Mouse (Mus musculus) forelimb bud, embryonic 11.5 days (tissue): Measurements from ENCODE around the gene Hoxc8.

Experiments used
- DNase-seq: peaks from one replicate; pipeline ENCODE4 v3.0.0-alpha.2; 2012; ENCODE audit warnings: low read depth, low spot score

Hoxc8 gene

DNA sequence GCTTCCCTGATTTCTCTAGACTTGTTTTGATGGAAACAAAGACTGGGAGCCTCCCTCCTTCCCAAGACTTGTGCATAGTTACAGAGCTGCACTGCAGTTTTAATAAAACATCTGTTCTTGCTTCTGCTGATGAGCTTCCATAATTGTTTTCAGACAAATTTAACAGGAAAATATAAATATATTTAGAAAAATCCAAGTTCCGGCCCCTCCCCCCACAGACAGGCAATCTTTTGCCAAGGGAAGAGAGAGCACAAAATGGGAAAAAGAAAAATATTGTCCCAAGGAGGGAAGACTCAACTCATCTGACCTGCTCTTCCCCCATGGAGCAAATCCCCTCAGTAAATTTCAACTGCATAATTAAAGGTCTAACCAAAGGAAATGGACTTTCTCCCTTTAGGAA, 15.9 kb downstream of the Hoxc8 start:
- DNase-seq = no peak

DNA sequence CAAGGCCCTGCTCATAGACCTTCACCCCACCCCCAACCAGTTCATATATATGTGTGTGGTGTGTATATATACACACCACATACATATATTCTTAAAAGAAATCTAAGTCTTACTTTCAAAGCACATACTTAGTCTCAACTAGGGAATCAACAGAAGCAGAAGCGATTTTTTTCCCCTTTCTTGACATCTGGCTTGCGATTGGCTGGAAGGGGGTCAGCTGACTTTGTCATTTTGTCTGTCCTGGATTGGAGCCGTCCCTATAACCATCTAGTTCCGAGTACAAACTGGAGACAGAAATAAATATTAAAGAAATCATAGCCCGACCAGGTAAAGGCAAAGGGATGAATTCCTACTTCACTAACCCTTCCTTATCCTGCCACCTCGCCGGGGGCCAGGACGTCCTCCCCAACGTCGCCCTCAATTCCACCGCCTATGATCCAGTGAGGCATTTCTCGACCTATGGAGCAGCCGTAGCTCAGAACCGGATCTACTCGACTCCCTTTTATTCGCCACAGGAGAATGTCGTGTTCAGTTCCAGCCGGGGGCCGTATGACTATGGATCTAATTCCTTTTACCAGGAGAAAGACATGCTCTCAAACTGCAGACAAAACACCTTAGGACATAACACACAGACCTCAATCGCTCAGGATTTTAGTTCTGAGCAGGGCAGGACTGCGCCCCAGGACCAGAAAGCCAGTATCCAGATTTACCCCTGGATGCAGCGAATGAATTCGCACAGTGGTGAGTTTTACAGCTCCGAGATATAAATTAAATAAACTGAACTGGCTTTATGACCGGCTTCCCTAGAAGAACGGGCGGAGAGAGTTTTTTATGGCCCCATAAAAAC, 19.1 kb downstream of the Hoxc8 start:
- DNase-seq = no peak

DNA sequence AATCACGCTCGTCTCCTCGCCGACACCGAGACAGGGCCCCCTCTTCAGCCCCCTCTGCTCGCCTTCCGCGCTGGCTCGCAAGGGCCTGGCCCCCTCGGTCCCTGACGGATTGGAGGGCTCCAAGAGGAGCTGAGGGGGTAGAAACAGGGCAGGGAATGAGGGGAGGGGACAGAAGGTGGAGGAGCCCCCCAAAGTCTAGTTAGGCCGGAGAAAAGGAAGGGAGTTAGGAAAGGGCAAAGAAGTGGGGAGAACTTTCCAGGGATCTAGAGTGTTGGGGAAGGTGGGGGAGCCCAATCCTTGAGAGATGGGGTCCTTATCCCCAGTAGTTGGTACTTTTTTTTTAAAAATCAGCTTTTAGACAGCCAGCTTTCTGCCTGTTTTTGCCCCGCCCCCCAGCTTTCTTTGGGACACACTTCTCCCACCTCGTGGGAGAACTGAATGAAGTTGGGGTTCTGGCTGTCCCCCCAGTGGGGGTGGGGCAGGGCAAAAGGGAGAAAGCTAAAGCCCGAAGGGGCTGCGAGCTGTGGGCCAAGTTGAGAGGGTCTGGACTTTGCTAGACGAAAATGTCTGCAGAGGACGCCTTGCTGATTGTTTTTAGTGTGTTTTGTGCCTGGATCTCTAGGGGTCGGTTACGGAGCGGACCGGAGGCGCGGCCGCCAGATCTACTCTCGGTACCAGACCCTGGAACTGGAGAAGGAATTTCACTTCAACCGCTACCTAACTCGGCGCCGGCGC, 19.9 kb downstream of the Hoxc8 start:
- no peak for DNase-seq

DNA sequence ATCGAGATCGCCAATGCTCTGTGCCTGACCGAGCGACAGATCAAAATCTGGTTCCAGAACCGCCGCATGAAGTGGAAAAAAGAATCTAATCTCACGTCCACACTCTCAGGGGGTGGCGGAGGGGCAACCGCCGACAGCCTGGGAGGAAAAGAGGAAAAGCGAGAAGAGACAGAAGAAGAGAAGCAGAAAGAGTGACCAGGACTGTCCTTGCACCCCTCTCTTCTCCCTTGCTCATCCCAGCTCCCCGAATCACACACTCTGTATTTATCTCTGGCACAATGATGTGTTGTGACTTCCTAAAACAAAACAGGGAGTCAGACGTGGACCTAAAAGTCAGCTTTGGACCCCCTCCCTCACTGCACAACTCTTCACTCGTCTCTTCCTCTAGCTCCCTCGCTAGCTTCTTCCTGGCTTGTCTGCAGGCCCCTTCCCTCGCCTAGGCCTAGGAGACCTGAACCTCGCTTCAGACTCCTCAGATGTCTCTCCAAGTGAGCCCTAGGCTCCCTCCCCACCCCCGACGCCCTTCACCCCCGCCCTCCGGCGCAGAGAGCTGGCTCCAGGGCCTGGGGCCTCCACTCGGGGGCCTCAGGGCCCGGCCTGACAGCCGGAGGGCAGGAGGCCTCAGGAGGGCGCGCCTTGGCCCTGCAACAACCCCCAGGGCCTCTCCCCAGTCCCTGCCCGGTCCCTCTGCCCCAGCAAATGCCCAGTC, 20.6 kb downstream of the Hoxc8 start:
- DNase-seq = no peak

DNA sequence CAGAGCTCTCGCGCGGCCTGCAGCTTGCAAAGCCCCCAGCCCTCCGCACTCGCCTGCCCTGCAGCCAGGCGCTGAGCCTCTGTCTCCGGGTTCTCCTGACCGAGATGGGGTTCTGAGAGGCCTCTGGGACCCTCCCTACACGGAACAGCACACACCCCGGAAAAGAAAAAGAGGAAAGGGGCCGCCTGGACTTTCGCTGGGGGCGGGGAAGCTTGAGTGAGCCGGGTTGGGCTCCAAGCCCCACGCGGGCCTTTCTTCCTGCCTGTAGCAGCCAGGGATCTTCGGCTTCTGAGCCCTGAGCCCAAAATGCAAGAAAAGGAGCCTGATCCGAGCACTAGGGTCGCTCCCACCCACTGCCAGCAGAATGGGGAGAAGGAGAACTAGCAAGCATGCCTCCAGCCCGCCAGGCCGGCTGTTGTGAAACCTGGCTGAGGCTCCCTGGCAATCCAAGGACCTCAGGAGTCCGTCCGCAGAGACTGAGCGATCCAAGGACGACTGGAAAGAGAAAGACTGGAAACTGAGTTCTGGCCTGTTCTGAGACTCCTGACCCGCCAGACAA, 21.6 kb downstream of the Hoxc8 start:
- no peak for DNase-seq

DNA sequence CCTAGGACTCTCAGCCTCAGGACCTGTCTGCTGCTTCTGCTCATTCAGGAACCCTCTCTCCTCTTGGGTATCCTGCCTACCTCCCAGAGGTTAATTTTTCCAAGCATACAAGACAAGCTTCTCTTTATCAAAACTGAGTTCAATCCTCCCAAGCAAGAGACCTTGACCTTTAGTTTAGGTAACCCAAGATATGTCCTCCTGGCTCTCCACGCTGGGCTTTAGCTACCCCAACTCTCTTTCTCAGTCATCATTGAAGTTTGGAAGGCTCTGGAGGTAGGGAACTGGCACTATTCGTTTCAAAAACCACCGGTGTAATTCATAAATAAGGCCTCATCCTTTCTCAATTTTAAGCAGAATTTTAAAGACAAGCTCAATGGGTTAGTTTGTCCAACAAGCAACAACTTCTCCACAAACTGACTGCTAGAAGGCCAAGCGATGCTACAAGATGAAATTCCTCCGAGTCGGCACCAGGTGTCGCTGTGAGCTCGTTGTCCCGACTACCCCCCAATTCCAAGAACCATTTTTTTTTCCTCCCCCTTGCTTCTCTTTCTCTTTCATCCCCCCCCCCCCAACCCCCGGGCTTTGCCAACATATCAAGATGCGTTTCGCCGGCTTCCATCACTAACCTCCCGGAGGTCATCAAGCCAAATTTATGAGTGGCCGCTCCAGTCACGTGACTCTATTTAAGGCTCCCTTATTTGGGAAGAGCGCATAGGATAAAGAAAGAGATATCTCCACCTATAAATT, 23.0 kb downstream of the Hoxc8 start:
- peak; percentile 80 for DNase-seq

DNA sequence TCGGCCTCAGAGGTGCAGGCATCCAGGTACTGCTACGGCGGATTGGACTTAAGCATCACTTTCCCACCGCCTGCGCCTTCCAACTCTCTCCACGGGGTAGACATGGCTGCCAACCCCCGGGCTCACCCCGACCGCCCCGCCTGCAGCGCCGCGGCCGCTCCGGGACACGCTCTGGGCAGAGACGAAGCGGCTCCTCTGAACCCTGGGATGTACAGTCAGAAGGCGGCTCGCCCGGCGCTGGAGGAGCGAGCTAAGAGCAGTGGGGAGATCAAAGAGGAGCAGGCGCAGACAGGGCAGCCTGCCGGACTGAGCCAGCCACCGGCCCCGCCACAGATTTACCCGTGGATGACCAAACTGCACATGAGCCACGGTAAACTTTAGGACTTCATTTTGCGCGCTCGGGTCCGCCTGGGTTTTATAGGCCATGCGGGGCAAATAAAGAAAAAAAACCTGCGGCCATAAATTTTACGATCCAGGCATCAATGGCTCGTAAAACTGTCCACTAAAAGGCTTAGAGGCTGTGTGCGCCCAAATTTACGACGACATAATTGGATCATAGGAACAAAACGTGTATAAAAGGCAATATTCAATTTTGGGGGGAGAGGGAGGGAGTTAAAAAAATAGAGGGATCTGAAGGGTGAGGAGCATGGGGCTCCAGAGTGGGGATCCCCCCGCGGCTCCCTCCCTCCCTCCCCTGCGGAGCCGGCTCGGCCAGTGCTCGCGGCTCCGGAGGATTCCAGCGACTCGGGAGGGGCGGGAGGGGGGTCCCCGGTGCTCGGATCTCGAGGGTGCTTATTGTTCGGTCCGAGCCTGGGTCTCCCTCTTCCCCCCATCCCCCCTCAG, 24.0 kb downstream of the Hoxc8 start:
- peak; percentile 88 for DNase-seq

DNA sequence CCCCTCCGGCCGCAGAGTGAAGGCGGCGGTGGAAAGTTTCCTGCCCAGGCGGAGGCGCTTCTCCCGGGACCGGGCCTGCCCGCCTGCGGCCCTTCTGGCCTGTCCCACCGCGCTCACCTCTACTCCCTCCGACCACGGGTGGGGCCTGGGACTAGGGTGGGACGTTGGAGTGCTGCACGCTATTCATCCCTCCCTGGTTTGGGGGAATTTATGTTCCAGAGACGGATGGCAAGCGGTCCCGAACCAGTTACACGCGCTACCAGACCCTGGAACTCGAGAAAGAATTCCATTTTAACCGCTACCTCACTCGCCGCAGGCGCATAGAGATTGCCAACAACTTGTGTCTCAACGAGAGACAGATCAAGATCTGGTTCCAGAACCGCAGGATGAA, 24.6 kb downstream of the Hoxc8 start:
- DNase-seq = no peak

DNA sequence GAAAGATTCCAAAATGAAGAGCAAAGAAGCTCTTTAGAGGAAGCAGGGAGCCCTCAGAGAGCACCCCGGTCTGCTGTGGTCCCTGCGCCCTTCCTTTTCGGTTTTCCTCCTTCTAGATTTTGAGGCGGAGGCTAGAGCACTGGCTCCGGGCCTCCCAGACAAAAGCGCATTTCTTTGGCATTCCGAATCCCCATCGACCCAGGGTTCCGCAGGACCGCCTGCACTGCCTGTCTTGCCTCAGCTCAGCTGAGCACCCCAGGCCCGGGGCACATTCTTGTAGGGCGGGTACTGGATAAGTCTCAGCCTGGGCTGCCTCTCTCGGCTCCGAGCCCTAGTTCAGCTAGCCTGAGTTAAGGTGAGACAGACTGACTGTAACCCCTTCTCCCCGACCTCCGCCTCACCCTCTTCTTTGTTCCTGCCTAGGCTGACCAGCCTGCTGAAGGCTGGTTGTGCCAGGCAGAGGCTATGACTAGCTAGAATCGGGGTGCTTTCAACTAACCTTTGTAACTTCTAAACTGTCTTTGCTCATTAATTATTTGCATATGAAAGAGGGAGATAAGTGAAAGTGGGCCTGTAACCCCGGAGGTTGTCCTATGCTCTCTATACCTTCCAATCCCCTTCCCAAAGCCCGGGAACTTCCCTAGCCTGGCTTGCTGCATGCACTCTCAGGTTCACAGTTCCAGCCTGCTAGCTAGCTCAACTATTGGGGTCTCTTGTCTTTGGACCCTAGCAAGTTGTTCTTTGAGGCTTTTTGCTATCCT, 25.2 kb downstream of the Hoxc8 start:
- DNase-seq = no peak

DNA sequence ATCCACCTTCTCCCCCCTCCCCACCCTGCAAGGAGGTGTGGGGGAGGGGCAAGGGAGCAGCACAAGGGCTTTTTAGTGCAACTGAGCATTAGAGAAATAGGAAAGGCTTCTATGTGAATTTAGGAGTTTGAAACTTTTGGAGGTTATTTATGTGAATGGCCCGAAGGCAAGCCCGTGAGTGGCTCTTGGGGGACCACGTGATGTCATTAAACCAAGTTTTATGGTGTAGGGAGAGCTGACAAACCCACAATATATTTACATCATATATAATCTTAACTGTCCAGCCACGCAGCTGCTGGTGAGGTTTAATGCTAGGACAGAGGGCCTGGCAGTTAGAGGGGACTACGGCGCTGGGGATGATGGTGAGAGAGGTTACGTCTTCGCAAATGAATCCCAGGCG, 28.2 kb downstream of the Hoxc8 start, which contains the start of gene Hoxc4:
Gene Hoxc4, plus strand, starts transcription at position 299 of the 400 bp plus-strand sequence.
- DNase-seq = no peak

DNA sequence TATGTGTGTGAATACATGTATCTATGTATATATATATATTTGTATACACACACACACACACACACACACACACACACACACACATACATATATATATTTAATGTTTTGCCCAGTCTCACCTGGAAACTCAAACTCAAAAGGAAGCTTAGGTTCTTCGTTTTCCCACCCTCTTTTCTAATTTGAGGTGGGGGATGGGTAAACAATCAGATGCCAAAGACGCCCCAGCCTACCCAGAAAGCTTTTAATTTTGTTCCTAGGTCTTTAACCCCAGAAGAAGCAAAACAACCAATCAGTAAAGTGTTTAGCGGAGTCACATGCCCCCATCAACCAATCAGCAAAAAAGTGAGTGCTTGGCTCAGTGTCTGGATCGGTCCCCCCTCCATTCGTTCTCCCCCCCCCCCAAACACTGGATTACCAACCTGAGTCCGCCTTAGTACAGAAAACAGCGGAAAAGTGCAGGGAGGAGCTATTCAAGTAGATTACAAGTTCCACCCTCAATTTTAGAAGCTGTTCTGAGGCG, 30.6 kb downstream of the Hoxc8 start:
- no peak for DNase-seq

DNA sequence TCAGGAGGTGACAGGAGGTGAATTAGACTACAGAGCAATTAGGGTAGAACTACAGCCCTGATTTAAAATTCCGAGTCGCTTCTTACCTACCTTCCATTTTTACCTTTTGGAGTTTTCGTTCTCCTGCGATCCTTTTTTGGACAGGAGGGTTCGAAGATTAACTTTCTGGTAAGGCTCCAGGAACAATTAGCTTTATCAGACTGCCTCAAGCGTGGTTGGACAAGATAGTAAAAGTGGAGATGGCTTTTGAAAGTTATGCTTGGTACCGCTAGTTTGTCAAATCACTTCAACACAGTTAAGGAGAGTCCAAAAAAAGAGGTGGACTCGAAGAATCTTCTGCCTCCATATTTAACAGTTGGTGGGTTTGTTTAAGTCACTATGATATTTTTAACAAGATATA, 31.1 kb downstream of the Hoxc8 start:
- no peak for DNase-seq

DNA sequence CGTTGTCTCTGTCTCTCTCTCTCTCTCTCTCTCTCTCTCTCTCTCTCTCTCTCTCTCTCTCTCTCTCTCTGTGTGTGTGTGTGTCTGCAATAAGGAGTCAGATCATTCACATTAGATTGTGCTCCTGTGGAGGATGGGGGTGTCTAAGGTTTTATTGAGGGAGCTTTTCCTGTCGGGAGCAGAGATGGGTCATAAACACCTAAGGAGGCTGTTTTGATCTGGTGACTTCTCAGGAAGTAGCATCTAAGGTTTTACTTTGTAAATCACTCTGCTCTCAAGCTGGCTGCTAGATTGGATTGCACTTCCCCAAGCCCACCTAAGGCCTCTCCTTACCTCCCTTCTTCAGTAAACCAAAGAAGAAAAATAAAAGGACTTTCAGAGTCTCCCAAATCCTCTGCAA, 33.7 kb downstream of the Hoxc8 start:
- DNase-seq = no peak

DNA sequence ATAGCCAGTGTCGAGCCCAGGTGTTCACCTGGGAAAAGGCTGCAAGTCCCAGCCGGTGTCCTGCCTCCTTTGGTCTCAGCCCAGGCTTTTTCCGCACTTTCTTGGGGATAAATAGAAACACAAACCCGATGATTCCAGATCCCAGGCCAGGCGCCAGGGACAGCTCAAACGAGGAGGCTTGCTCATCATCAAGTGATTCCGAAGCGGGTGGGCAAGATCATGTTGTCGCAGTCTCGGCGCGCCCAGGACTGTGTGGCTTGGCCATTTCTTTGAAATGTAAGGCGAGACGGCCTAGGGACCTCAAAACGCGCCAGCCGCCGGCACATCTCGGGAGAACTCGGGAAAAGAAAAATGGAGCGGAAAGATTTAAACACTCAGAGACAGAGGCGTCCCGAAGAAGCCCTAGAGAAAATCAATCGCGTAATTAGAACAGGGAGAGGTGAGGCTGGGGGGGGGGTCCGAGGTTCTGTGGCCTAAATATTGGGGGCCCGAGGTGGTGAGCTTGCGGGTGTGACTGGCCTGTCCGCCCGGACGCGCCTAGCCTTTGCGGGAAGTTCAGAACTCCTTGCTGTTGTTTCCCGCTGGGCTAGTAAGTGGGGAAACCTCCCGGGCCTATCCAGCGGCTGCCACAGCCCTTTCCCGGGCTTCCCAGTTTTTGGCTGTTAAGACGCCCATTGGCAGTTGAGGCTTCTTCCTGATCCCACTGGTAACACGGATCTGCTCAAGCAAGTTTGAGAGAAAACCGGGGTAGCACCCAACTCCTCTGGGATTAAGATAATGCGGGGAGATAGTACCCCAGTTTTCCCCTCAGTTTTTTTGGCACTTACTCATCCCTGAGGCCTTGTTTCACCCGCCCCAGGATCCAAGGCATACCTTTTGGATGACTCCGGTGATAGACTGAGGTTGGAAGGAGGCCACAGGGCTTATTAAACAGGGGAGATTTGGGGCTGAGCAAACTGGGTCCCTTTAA, 37.1 kb downstream of the Hoxc8 start:
- DNase-seq = no peak

DNA sequence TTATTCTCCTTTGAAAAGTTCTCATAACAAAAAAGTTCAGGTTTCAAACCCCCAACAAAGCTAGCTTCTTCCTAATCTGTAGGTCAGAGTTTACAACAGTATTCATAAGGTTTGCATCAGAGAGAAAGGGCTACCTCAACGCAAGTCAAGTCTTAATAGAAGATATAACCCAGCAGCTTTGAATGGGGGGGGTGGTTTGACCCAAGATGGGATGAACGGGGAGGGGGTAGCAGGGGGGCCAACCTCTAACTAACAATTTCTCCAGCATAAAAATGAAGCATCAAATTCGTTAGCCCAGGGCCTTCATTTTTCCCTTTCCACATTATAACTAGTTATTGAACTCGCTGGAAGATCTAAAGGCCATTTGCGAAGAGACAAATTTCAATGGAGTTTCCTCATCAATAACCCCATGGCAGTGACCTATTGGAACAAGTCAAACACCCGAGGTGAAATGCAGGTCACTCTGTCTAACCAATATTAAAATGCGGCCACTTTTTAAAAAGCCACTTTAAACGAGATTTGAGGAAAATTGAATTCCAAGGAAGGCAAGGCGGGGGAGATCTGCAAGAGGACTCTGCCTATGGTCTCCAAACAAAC, 38.6 kb downstream of the Hoxc8 start:
- DNase-seq = no peak

DNA sequence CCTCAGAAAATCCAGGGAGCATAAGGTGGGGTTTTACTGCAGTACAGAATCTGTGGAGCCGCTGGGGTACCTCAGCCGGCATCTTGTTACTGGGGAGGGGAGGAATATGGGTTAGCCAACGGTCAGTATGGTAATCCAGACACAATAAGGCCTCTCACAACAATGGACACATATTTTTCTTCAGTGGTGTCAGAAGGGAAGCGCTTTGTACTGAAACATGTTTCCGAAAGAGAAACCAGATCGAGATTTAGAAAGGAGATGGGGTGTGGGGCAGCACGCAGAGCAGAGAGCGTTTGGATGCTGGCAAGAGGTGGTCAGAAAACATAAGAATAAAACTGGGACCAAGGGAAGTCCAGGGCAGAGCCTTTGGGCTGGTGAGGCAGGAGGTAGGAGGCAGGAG, 39.7 kb downstream of the Hoxc8 start:
- DNase-seq = no peak

DNA sequence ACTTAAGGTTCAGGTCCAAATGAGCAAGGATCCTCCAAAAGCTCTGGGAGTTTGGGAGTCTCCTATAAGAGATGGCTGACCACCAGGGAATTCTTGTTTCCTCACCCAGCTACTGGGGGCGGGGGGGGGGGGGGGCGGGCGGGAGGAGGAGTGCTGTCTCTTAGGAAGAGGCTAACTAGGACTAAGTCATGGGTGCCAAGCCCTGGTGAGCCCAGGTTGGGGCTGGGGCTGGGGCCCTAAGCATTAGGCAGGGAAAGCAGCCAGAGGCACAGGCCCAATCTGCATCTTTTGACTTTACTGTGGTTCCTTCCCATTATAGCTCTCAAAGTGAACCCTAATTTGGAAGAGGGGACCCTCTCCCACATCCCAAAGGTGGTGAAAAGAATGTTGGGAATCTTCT, 41.8 kb downstream of the Hoxc8 start:
- no peak for DNase-seq
